Mouse (Mus musculus): Measurements from ENCODE around the gene Stfa2. TPM values are rescaled to one million over a fixed set of nuclear protein-coding genes. Genes with fewer than 3 reads are reported as not detected.
"Not testable (repeated sequence)": the region's sequence is repeated elsewhere in the genome, so short reads cannot be mapped to it uniquely, and the experiment has no call there.

The Stfa2 gene
- not detected for total RNA-seq (2021)

DNA sequence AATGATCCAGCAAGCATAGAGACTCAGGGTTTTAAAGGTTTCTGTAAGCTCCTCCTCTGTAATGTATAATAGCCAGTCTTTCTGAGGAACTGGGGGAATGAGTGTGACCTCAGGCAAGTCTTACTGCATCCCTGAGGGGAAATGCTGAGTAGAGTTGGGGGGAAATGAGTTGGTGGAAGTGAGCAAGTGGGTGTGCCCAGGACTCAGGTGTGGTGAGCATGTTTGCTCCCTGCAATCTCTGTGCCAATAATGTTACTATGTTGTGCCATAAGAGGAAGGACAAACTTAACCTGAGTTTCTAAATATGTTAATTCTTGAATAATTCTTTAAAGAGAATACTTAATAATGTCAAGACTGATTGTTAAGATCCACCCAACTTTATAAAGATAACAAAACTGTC lies at the start of gene Stfa2:
TSS of gene Stfa2 (minus strand) at position 101 of the 400 bp plus-strand sequence.
- no peak for DNase-seq (ENCODE audit: extremely low spot score in 1 of 2, low spot score in 2 of 2)
- intact Hi-C loops (cut with DNase I): no loop called here

DNA sequence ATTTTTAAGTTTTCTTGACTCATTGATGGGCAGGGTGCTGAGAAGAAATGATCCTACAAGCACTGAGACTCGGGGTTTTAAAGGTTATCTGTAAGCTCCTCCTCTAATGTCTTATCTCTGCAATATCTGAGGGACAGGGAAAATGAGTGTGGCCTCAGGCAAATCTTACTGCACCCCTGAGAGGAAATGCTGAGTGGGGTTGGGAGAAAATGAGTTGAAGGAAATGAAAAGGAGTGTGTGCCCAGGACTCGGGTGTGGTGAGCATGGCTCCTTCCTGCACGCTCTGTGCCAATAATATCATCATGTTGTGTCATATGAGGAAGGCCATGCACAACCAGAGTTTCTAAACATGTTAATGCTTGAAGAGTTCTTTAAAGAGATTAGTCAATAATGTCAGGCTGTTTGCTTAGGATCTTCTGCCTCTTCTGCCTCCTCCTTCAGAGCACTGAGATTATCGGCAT lies 47.1 kb upstream of the Stfa2 start, which contains the start of gene Stfa3:
TSS of gene Stfa3 (minus strand) at position 51 of the 461 bp plus-strand sequence.
- intact Hi-C loops (cut with DNase I): no loop called here
- no peak for DNase-seq (ENCODE audit: extremely low spot score in 1 of 2, low spot score in 2 of 2)

DNA sequence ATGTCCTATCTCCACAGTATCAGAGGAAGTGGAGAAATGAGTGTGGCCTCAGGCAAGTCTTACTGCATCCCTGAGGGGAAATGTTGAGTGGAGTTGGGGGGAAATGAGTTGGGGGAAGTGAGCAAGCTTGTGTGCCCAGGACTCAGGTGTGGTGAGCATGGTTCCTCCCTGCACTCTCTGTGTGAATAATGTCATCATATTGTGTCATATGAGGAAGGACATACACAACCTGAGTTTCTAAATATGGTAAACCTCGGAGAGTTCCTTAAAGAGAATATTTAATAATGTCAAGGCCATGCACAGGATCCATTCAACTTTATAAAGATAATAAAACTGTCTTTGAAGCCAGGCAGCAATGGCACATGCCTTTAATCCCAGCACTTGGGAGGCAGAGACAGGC lies 12.7 kb upstream of the Stfa2 start:
- intact Hi-C loops (cut with DNase I); DNase-seq (ENCODE audit: extremely low spot score in 1 of 2, low spot score in 2 of 2): not testable (repeated sequence)

DNA sequence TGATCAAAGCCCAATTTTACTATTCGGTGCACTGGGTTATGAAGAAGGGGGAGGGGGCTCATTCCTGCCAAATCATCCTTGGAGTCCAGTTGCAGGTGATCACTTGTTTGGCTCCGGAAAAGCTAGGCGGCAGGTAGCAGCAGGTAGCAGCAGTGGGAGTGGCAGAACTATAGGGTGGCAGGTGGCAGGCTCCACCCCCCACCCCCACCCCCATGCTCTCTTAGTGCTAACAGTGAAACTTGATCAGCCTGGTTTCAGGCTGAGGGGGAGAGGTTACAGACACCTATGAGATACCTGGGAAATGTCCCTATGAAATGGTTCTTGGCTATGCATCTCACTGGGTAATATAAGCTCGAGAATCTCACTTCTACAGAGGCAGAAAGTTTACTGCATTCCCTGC lies 19.2 kb downstream of the Stfa2 start:
- intact Hi-C loops (cut with DNase I): no loop called here
- DNase-seq (ENCODE audit: extremely low spot score in 1 of 2, low spot score in 2 of 2): no peak

DNA sequence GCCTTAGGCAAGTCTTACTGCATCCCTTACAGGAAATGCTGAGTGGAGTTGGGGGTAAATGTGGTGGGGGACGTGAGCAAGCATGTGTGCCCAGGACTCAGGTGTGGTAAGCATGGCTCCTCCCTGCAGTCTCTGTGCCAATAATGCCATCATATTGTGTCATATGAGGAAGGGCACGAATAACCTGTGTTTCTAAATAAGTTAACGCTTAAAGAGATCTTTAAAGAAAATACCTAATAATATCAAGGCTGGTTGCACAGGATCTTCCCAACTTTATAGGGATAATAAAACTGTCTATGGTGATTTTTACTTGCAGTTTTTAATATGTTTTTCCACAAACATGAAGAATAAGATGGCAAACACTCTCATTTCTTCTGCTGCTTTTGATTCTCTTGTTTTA lies 40.6 kb downstream of the Stfa2 start, which contains the start of gene BC100530:
TSS of gene BC100530 (minus strand) at position 101 of the 400 bp plus-strand sequence.
- DNase-seq (ENCODE audit: extremely low spot score in 1 of 2, low spot score in 2 of 2); intact Hi-C loops (cut with DNase I): not testable (repeated sequence)

Other genes starting within 250 kb of the Stfa2 start
- gene Gm5483, start 224.2 kb downstream of the Stfa2 start, total RNA-seq (2021): not detected
- gene Gm5416, start 198.1 kb downstream of the Stfa2 start, total RNA-seq (2021): not detected
- gene 2010005H15Rik, start 187.0 kb downstream of the Stfa2 start, total RNA-seq (2021): not detected
- not detected for gene Stfa1, start 131.5 kb downstream of the Stfa2 start, total RNA-seq (2021)
- not detected for gene BC117090, start 74.1 kb downstream of the Stfa2 start, total RNA-seq (2021)
- not detected for gene BC100530, start 40.7 kb downstream of the Stfa2 start, total RNA-seq (2021)
- not detected for gene Stfa3, start 46.9 kb upstream of the Stfa2 start, total RNA-seq (2021)
- gene Casr, start 153.7 kb upstream of the Stfa2 start, total RNA-seq (2021): 1 to 10 TPM; 2.4 to 3.1 TPM

All from left cerebral cortex, postnatal 10 days (tissue).